Mouse (Mus musculus) gastrocnemius, postnatal 10 days (tissue): ENCODE measurements around the gene Ift140. TPM values are rescaled to one million over a fixed set of nuclear protein-coding genes. Genes with fewer than 3 reads are reported as not detected.
A peak's percentile ranks its signal among the peaks of the same experiment; 100 is the strongest.

Experiments
- DNase-seq: peaks from one replicate; pipeline ENCODE4 v3.0.0; 2021; ENCODE audit warnings: mixed read lengths
- long read RNA-seq, 2 experiments: library from polyadenylated mRNA; stranded (forward); transcript quantifications; one replicate each; pipeline ENCODE4 v2.0.0; 2021
- total RNA-seq, 2 experiments: library from RNA; stranded (reverse); gene quantifications; 2 replicates each; pipeline ENCODE4 v1.2.3; 2021

The Ift140 gene
- total RNA-seq, result 1 to 10 TPM; 6.3 to 7.3 TPM
- long read RNA-seq, experiment 1, full-length matches to known transcripts, result 6 of 13 reads
- long read RNA-seq, experiment 1, partial matches to known transcripts, result 3 of 13 reads
- long read RNA-seq, experiment 1, other reads (novel, unspliced or antisense), result 4 of 13 reads
- long read RNA-seq, experiment 2, full-length matches to known transcripts, result 3 of 9 reads
- long read RNA-seq, experiment 2, partial matches to known transcripts, result 2 of 9 reads
- long read RNA-seq, experiment 2, other reads (novel, unspliced or antisense), result 4 of 9 reads

GRCm38 (mm10) chr17:25015655-25016291 lies at the start of gene Ift140, which contains the start of gene Cramp1l:
Gene Ift140, plus strand, starts transcription at chr17:25016085.
Gene Cramp1l, minus strand, starts transcription at chr17:25015788.
- DNase-seq, result peak; percentile 98

GRCm38 (mm10) chr17:24987221-24987620 lies 28.7 kb upstream of the Ift140 start:
- DNase-seq, result no peak

DNA sequence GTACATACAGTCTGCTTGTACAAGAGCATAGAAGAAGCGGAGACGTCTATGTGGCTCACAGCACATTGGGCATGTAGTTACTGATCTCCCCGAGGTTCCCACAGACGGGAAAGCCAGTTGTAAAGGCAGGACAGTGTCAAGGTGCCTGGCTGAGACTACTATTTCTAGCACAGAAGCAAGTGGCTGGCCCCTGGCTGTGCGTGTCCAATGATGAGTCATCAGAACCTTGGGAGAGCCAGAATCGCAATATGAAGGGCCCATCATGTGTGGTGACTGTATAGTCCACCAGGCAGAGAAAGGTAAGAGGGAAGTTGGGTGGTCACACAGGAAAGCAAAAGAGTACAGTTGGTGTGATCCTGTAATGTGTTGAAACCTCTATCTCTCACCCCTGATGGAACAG lies 21.2 kb upstream of the Ift140 start:
- DNase-seq, result no peak

DNA sequence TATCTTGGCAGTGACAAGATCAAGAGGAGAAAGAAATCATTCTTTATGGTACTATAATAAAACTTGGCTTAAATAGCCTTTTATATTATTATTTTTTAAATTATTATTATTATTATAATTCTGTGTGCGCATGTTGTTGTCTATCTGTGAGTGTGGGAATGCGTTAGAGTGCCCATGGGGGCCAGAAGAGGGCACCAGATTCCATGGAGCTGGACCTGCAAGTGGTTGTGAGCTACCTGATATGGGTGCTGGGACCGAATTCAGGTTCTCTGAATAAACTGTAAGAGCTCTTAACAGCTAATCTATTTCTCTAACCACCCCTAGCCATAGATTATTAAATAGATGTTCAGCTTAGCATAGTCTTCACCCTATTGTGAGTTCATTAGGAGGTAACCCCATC lies 10.8 kb upstream of the Ift140 start:
- no peak for DNase-seq

DNA sequence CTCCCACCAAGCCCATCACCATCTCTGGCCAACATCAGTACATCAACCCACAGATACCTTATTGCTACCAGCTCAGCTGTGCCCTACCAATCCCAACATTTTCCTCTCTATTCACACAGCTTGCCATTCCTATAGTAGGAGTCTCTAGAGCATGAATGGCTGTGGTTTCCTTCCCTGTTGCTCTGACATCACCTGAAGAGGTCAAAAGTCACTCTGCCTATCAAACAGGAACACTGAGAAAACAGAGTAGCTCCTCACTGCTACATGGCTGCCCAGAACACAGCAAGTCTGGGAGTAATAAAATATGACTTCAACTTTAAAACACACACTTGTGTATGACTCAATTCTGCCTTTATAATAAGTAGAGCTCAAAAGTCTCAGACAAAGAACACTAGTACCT lies 8.4 kb upstream of the Ift140 start:
- DNase-seq, result no peak

- peak; percentile 40 for DNase-seq
Measured at GRCm38 (mm10) chr17:25013606-25014501, 2.0 kb upstream of the Ift140 start.

GRCm38 (mm10) chr17:25014841-25015570 lies 879 bp upstream of the Ift140 start:
- DNase-seq, result peak; percentile 45

GRCm38 (mm10) chr17:25016292-25017132 lies 627 bp downstream of the Ift140 start:
- peak; percentile 70 for DNase-seq

GRCm38 (mm10) chr17:25036183-25036582 lies 20.3 kb downstream of the Ift140 start:
- DNase-seq, result no peak

DNA sequence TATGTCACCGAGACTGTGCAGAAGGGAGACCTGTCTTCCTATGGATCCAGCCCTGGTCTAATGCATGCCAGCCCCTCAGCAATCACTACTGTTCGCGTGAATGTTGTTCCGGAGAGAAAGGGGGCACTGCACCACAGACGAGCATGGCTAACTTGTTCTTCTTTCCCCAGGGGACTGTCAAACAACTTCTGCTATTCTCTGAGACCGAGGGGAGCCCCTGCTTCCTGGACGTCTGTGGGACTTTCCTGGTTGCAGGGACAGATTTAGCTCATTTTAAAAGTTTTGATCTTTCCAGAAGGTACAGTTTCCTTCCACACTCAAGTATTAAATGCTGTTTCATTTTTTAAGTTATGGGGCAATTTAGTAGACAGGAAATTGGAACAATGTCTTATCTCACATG lies 29.0 kb downstream of the Ift140 start:
- DNase-seq, result no peak

DNA sequence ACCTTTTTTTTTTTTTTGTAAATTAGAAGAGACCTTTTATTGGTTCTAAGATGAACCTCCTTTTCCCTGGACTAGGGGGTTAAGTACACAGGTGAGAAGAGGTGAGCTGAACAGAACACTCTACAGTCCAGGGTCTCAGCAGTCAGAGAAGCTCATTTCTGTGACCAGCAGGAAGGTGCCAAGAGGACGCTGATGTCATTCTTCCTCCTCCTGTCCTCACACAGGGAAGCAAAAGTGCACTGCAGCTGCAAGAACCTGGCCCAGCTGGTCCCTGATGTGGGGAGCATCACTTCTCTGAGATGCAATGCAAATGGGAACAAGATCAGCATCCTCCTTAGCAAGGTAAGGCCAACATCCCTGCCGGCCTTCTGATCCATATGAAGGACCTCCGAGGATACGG lies 29.4 kb downstream of the Ift140 start:
- DNase-seq, result no peak

GRCm38 (mm10) chr17:25047143-25047542 lies 31.3 kb downstream of the Ift140 start:
- DNase-seq, result no peak

DNA sequence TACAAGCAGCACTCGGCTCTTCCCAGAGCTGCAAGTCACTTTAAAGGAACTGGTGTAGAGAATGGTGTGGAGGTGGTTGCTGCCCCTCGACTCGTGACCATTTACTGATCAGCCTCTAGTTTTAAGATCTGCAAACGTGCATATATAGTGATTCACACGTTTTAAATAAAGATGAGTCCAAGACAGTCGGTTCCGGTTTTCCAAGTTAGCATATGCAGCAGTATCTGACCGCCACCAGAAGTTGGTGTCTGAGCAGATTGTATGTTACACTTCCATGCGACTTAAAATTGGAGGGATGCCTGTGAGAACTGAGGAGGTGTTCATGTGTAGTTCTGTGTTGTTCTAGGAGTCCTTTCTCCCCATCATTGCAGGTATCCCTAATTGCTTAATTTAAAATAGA lies 37.4 kb downstream of the Ift140 start:
- no peak for DNase-seq

DNA sequence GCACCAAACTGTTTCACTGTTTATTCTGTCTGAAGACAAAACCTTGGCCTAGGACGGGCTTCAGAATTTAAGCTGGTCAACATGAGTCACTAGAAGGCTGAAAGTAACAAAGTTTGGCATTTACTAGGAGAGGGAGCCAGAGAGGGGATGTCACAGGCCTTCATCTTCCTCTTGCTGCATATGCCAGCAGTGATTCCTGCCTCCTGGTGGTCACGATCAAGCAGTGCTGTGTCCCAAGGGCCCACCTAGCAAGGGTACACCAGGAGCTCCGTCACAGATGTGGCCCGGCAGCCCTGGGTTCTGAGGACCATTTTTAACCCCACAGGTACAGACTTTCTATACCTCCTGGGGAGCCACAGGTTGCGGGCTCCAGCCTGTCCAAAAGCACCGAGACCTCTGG lies 41.2 kb downstream of the Ift140 start:
- no peak for DNase-seq

GRCm38 (mm10) chr17:25063261-25063660 lies 47.4 kb downstream of the Ift140 start:
- DNase-seq, result no peak

DNA sequence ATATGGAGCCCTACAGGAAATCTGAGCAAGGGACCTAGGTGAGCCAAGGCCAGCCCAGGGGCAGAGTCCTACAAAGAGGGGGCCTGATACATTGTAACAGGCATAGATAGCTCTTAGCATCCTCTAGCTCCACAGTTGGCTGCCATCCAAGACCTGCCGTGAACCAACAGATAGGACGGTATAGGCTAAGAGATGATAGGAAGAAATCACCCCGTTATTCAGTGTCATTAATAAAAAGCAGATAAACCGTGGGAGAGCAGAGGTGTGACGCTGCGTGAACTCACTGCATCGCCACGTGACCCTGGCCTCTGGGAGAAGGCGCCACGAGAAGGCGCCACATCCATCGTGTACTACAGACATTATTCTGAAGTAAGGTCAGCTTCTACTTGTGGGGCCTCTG lies 48.0 kb downstream of the Ift140 start:
- no peak for DNase-seq

- peak; percentile 46 for DNase-seq
Measured at GRCm38 (mm10) chr17:25064351-25064750, 48.5 kb downstream of the Ift140 start.

DNA sequence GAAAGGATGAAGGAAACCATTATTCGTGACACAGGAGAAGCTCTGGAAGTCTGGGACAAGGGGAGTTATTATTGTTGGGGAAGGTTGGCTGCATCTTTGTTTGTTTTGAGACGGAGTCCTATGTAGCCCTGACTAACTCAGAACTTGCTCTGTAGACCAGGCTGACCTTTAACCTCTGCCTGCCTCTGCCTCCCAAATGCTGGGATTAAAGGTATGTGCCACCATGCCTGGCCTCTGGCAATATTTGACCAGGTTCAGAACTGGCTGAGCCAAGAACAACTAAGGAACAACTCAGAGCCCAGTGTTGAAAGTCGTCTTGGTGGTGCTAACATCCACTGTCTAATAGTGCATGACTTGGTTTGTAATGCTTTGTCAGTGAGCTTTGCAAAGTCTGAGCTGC lies 49.3 kb downstream of the Ift140 start:
- no peak for DNase-seq

DNA sequence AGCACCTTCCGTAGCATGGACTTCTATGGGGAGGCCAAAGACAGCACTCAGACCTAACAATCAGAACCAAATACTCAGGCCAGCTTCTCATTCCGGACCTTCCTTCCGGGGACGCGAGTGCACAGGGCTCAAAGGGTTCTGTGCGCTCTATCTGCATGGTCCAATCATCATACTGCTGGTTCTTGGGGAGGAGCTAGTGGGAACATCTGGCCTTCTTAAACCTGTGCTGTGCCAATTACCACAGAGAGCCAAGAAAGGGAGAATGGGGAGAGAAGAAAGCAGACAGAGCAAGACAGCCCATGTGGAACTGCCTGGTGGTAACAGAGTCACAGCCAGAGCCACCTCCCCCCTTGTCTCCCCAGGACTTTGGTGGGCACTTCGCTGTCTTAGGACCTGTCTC lies 50.7 kb downstream of the Ift140 start:
- no peak for DNase-seq

- no peak for DNase-seq
Measured at GRCm38 (mm10) chr17:25067442-25067851, 51.6 kb downstream of the Ift140 start.

- DNase-seq, result no peak
Measured at GRCm38 (mm10) chr17:25068690-25069089, 52.8 kb downstream of the Ift140 start.
